20 mouse cellular contexts compared by ENCODE assay signal in genomic region chr6:76052652-76053313, GRCm38 (mm10).
DNase-seq lines count a peak whose midpoint lies in the region; ATAC-seq lines count a peak whose summit lies in the region.
"Had no signal": no experiment of that assay in that cellular context is flagged by ENCODE, and none has a peak within 500 bp of the region (broad histone marks: within the 10 kb centered on the region; RNA-seq: fewer than 3 reads in every experiment).

No protein-coding gene starts in this region.

- H3K27me3 ChIP-seq in midbrain, embryonic 12.5 days = 0 out of 2 replicates have a peak, but pooled peaks cover 4% of the 10 kb centered on the region
- H3K27me3 ChIP-seq in midbrain, embryonic 10.5 days (ENCODE audit: low read depth, poor library complexity, severe bottlenecking) = no peaks in the 10 kb centered on the region
- H3K27me3 ChIP-seq in forebrain, embryonic 13.5 days = no peaks in the 10 kb centered on the region
- 0 out of 2 replicates have a peak, but pooled peaks cover 3% of the 10 kb centered on the region for H3K27me3 ChIP-seq in midbrain, embryonic 14.5 days (ENCODE audit: control insufficient read depth, insufficient read depth, low read length)
- H3K27me3 ChIP-seq: heart, embryonic 12.5 days; limb, embryonic 13.5 days had no signal

- DNase-seq in embryo, embryonic 10 days (ENCODE audit: low spot score) = peak; percentile 15
- DNase-seq in embryo, embryonic 9.5 days (ENCODE audit: extremely low spot score) = no peak
- DNase-seq in midbrain, embryonic 10.5 days (ENCODE audit: low spot score) = no peak
- DNase-seq in midbrain, embryonic 14.5 days = peak; percentile 16
- no peak for DNase-seq in cerebellum, adult 8-10 months
- DNase-seq in thymus, adult 18-20 months = no peak
- DNase-seq: adrenal gland, postnatal 14 days; cerebellum, adult 9-10 months; gastrocnemius, postnatal 10 days; heart, adult 11 months; heart, postnatal 14 days; kidney, adult 2 months; kidney, postnatal 10 days; right cerebral cortex, postnatal 4 days had no signal

- H3K9ac ChIP-seq in midbrain, embryonic 12.5 days (replicated peaks) = no peak overlapping the region
- no peak overlapping the region for H3K9ac ChIP-seq in forebrain, embryonic 13.5 days
- no peak overlapping the region for H3K9ac ChIP-seq in midbrain, embryonic 14.5 days (replicated peaks; ENCODE audit: low read length)
- H3K9ac ChIP-seq: heart, embryonic 12.5 days; limb, embryonic 13.5 days; liver, embryonic 14.5 days had no signal

- WGBS in midbrain, embryonic 12.5 days = 19% methylated on average over 2 of the region's 2 CpGs
- 47% methylated on average over 2 of the region's 2 CpGs for WGBS in midbrain, embryonic 10.5 days
- WGBS in forebrain, embryonic 13.5 days = 0% methylated on average over 2 of the region's 2 CpGs
- 13% methylated on average over 2 of the region's 2 CpGs for WGBS in midbrain, embryonic 14.5 days

- peak; percentile 67; the same call in 1 of the 2 replicates for ATAC-seq in midbrain, embryonic 12.5 days (ENCODE audit: low FRiP score, low read depth)
- peak; percentile 91 for ATAC-seq in forebrain, embryonic 13.5 days
- no peak for ATAC-seq in midbrain, embryonic 14.5 days (ENCODE audit: low FRiP score, low TSS enrichment)
- ATAC-seq: lung, postnatal 0 days had no signal

- H3K9me3 ChIP-seq in midbrain, embryonic 12.5 days = no peaks in the 10 kb centered on the region
- H3K9me3 ChIP-seq in midbrain, embryonic 10.5 days (replicated peaks) = no peaks in the 10 kb centered on the region
- no peaks in the 10 kb centered on the region for H3K9me3 ChIP-seq in forebrain, embryonic 13.5 days (replicated peaks)
- H3K9me3 ChIP-seq in midbrain, embryonic 14.5 days (ENCODE audit: control insufficient read depth, low read length) = no peaks in the 10 kb centered on the region
- H3K9me3 ChIP-seq: heart, embryonic 12.5 days; limb, embryonic 13.5 days had no signal

- H3K4me2 ChIP-seq in midbrain, embryonic 12.5 days (replicated peaks) = no peak overlapping the region
- H3K4me2 ChIP-seq in forebrain, embryonic 13.5 days = no peak overlapping the region
- H3K4me2 ChIP-seq in midbrain, embryonic 14.5 days (ENCODE audit: low read length) = no peak overlapping the region
- H3K4me2 ChIP-seq: heart, embryonic 12.5 days; limb, embryonic 13.5 days had no signal

- H3K36me3 ChIP-seq in midbrain, embryonic 12.5 days = no peaks in the 10 kb centered on the region
- H3K36me3 ChIP-seq in midbrain, embryonic 10.5 days = no peaks in the 10 kb centered on the region
- H3K36me3 ChIP-seq in forebrain, embryonic 13.5 days (ENCODE audit: poor library complexity, severe bottlenecking) = no peaks in the 10 kb centered on the region
- H3K36me3 ChIP-seq in midbrain, embryonic 14.5 days (ENCODE audit: control insufficient read depth, insufficient read depth, low read length) = no peaks in the 10 kb centered on the region
- H3K36me3 ChIP-seq: heart, embryonic 12.5 days; limb, embryonic 13.5 days had no signal

- H3K4me1 ChIP-seq in midbrain, embryonic 12.5 days = peaks cover 5% of the 10 kb centered on the region; the same call in 1 of the 2 replicates
- H3K4me1 ChIP-seq in midbrain, embryonic 10.5 days = peaks cover 6% of the 10 kb centered on the region; the same call in 1 of the 2 replicates
- H3K4me1 ChIP-seq in forebrain, embryonic 13.5 days = peaks cover 6% of the 10 kb centered on the region
- 0 out of 2 replicates have a peak, but pooled peaks cover 3% of the 10 kb centered on the region for H3K4me1 ChIP-seq in midbrain, embryonic 14.5 days (ENCODE audit: control insufficient read depth, insufficient read depth, low read length)
- H3K4me1 ChIP-seq: heart, embryonic 12.5 days; limb, embryonic 13.5 days had no signal

- H3K27ac ChIP-seq in midbrain, embryonic 12.5 days (replicated peaks) = no peak overlapping the region
- no peak overlapping the region for H3K27ac ChIP-seq in midbrain, embryonic 10.5 days (replicated peaks)
- no peak overlapping the region for H3K27ac ChIP-seq in forebrain, embryonic 13.5 days
- no peak overlapping the region for H3K27ac ChIP-seq in midbrain, embryonic 14.5 days (replicated peaks; ENCODE audit: low read depth, low read length)
- H3K27ac ChIP-seq: limb, embryonic 13.5 days; liver, embryonic 14.5 days had no signal

- no peak overlapping the region for H3K4me3 ChIP-seq in midbrain, embryonic 12.5 days
- no peak overlapping the region for H3K4me3 ChIP-seq in midbrain, embryonic 10.5 days
- H3K4me3 ChIP-seq in forebrain, embryonic 13.5 days = no peak overlapping the region
- H3K4me3 ChIP-seq in midbrain, embryonic 14.5 days (replicated peaks; ENCODE audit: low read depth, low read length) = no peak overlapping the region
- H3K4me3 ChIP-seq: heart, embryonic 12.5 days; limb, embryonic 13.5 days had no signal

Comparison
In these comparisons a context has a peak if more than half of its experiments do, and no peak if none do; other contexts are left out.
1. DNase-seq: peak in embryo, embryonic 10 days (single experiment) and midbrain, embryonic 14.5 days (single experiment); none in embryo, embryonic 9.5 days (single experiment), midbrain, embryonic 10.5 days (single experiment), cerebellum, adult 8-10 months (single experiment) and thymus, adult 18-20 months (0 of 2).